Mouse (Mus musculus): ENCODE data around the gene Cdc20b. TPM values are rescaled to one million over a fixed set of nuclear protein-coding genes. Genes with fewer than 3 reads are reported as not detected.

The Cdc20b gene
- polyA plus RNA-seq, 1 experiment from 2014 or later: not detected

DNA sequence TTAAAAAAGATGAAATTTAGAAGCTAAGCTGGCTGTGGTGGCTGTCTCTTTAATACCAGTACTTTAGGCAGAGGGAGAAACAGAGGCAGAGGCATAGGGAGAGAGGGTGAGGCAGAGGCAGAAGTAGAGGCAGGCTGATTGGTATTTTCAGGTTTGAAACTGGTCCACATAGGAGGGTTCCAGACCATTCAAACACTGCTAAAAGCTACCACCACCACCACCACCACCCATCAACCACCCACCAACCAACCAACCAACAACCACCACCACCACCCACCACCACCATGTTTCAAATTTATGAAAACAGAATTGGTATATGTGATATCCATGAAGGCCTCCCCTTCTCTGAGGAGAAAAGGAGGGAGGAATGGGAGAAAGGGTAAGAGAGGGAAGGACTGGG, 2.1 kb upstream of the Cdc20b start:
- H3K27ac ChIP-seq: no peak overlapping the region
- no peak overlapping the region for H3K4me2 ChIP-seq
- H3K9ac ChIP-seq: no peak overlapping the region
- no peak for ATAC-seq
- peaks cover 90% of the 10 kb centered on the region for H3K27me3 ChIP-seq (replicated peaks)
- H3K9me3 ChIP-seq (replicated peaks): no peaks in the 10 kb centered on the region
- no peaks in the 10 kb centered on the region for H3K36me3 ChIP-seq
- no peak overlapping the region for H3K4me3 ChIP-seq
- H3K4me1 ChIP-seq: peaks cover 27% of the 10 kb centered on the region

DNA sequence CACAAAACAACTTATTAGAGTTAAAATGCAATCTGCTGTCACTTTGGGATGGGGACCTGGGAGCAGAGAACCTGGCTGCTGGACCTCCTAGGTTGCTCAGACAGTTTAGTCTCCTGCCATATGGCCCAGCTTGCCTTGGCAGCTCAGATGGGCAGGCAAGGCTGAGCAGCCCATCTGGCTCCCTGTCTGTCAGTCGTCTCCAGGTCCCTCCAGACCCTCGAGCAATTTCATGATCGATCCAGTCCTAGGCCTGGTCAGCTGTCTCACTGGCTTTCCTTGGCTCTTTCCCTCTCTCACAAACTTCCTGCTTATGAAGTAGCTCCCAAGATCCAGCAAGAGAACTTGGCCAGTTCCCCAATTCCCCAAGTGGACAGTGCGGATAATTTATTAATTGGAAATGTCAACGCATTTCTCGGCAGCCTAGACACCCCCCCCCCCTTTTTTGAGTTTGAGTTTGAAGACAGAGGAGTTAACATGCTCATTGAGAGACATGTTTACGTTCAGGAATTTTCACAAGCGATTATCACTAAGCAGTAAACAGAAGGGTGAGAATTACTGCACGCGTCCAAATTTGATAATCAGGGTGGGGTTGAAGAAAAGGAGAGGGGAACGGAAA, 532 bp upstream of the Cdc20b start:
- peak overlapping the region; percentile 41; the same call in 1 of the 2 replicates for H3K9ac ChIP-seq

DNA sequence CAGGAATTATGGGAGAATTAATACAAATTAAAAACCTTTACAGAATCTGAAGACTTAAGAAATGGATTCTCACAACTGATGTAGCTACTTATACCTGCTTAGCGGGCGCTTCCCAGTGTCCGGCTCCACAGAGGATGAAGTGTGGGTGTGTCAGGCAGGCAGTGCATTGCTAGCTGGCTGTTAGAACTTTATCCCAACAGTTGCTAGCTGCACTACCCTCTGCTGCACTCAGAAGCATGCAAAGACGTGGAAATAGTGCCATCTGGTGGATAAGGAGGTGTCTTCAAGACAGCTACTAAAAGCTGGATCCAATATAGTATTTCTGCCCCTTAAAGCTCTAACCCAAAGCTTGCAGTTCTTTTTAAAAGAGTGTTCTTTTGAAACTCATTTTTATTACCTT, 941 bp downstream of the Cdc20b start:
- Histone ChIP-seq H3K4me1 (peaks cover 27% of the 10 kb centered on the region), H3K9ac (no peak overlapping the region), H3K9me3 (replicated peaks) (no peaks in the 10 kb centered on the region), H3K27me3 (replicated peaks) (peaks cover 71% of the 10 kb centered on the region), H3K4me2 (peak overlapping the region; percentile 91), H3K36me3 (no peaks in the 10 kb centered on the region), H3K27ac (no peak overlapping the region), H3K4me3 (peak overlapping the region; percentile 61)
- WGBS (ENCODE audit: insufficient replicate concordance): 0% methylated on average over 4 of the region's 4 CpGs
- ATAC-seq: peak; percentile 79

More for the DNA sequence above, 532 bp upstream of the Cdc20b start:
- WGBS (ENCODE audit: insufficient replicate concordance): 4% methylated on average over 11 of the region's 11 CpGs
- no peaks in the 10 kb centered on the region for H3K9me3 ChIP-seq (replicated peaks)
- peak overlapping the region; percentile 61 for H3K4me3 ChIP-seq
- H3K27ac ChIP-seq: no peak overlapping the region
- peaks cover 79% of the 10 kb centered on the region for H3K27me3 ChIP-seq (replicated peaks)
- H3K4me1 ChIP-seq: peaks cover 27% of the 10 kb centered on the region
- H3K4me2 ChIP-seq: peak overlapping the region; percentile 91
- H3K36me3 ChIP-seq: no peaks in the 10 kb centered on the region
- peak; percentile 33; the same call in 1 of the 2 replicates for ATAC-seq

DNA sequence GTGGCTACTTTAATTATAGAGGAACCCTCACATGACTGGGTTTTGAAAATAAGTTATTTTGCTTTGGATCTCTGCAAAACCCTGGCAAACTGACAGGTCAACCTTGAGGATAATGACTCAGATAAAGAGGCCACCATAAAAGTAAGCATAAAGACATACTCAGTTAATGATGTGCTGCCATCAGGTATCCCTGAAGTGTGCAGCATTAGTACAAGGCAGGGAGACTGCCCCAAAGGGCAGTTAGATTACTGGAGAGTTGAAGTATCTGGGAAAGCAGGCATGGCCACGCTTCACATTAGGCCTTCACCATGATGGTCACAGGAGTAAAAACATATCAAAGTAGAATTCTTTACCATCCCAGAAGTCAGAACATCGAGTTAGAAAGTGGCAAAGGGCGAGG, 10.0 kb downstream of the Cdc20b start:
- ATAC-seq: no peak
- H3K4me2 ChIP-seq: peak overlapping the region; percentile 30
- WGBS (ENCODE audit: insufficient replicate concordance): 62% methylated on average over 3 of the region's 3 CpGs
- no peak overlapping the region for H3K27ac ChIP-seq
- H3K27me3 ChIP-seq (replicated peaks): peaks cover 31% of the 10 kb centered on the region
- no peak overlapping the region for H3K9ac ChIP-seq
- no peaks in the 10 kb centered on the region for H3K4me1 ChIP-seq
- H3K36me3 ChIP-seq: no peaks in the 10 kb centered on the region
- no peak overlapping the region; the same call in 1 of the 2 replicates for H3K4me3 ChIP-seq
- no peaks in the 10 kb centered on the region for H3K9me3 ChIP-seq (replicated peaks)

- H3K9ac ChIP-seq: no peak overlapping the region
- H3K27ac ChIP-seq: no peak overlapping the region
- ATAC-seq: no peak
- no peaks in the 10 kb centered on the region for H3K4me1 ChIP-seq
- H3K27me3 ChIP-seq (replicated peaks): peaks cover 28% of the 10 kb centered on the region
- peak overlapping the region; percentile 44 for H3K4me2 ChIP-seq
- 45% methylated on average over 18 of the region's 18 CpGs for WGBS (ENCODE audit: insufficient replicate concordance)
- H3K9me3 ChIP-seq (replicated peaks): no peaks in the 10 kb centered on the region
- H3K36me3 ChIP-seq: no peaks in the 10 kb centered on the region
- peak overlapping the region; percentile 36 for H3K4me3 ChIP-seq
Observed at GRCm38 (mm10) chr13:113045458-113046110, 10.7 kb downstream of the Cdc20b start.

DNA sequence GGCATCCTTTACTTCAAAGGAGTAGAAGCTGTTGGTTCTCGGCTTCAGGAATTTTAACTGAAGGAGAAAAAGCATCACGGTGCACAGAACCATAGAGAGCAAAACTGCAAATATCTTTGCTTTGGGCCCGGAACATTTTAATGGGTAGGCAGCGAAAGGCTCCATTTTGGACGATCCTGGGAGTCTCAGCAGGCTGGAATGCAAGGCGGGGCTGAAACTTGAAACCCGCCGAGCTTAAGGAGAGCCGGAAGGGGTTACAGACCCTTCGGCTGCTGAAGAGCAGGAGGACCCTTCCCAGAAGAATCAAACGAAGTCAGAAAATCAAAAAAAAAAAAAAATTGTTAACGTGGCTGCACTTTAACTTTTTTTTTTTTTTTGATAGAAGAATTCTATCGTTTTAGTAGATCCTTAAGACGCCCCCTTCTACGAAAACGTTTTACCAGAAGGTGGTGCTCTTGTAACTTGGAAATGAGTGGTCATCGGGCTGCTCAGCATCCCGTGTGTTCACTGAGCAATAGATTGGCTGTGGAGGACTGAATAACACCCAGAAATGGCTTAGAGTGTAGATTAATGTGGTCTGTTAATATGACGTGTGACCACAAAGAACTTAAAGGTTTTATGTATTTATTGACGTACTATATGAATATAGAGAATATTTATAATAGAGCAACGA, 11.4 kb downstream of the Cdc20b start, which contains the start of gene Gpx8:
Gene Gpx8 (minus strand): TSS at position 200 of the 673 bp plus-strand sequence.
- H3K27me3 ChIP-seq (replicated peaks): peaks cover 23% of the 10 kb centered on the region
- H3K36me3 ChIP-seq: no peaks in the 10 kb centered on the region
- no peak for ATAC-seq
- H3K4me3 ChIP-seq: peak within 1 kb of the TSS; percentile 36
- no peak within 1 kb of the TSS for H3K9ac ChIP-seq
- H3K9me3 ChIP-seq (replicated peaks): no peaks in the 10 kb centered on the region
- H3K4me2 ChIP-seq: peak within 1 kb of the TSS; percentile 44
- H3K27ac ChIP-seq: no peak within 1 kb of the TSS
- 6% methylated on average over 21 of the region's 21 CpGs for WGBS (ENCODE audit: insufficient replicate concordance)
- no peaks in the 10 kb centered on the region for H3K4me1 ChIP-seq

- ATAC-seq: no peak
- H3K4me2 ChIP-seq: no peak overlapping the region
- no peak overlapping the region for H3K9ac ChIP-seq
Observed at GRCm38 (mm10) chr13:113047018-113047417, 12.1 kb downstream of the Cdc20b start.

DNA sequence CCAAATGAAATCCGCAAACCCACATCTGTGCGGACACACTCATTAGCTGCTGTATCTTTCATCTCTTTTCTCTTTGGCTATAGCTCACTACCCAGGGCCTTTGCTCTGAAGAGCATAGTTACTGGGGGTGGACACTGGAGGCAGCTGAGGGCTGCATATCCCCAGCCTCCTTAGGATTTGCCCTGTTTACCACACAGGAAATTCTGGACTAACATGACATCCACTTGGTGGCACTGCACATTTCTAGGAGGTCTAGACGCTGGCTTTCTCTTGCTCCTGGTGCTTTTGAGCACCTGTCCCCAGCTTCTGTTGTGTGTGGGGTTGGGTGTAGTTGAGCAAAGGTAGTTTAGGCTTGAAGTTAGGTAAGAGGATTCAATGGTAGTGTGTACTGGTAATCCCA, 12.7 kb downstream of the Cdc20b start:
- Histone ChIP-seq H3K4me1 (no peaks in the 10 kb centered on the region), H3K9ac (no peak overlapping the region), H3K4me2 (no peak overlapping the region), H3K9me3 (replicated peaks) (no peaks in the 10 kb centered on the region), H3K27me3 (replicated peaks) (peaks cover 17% of the 10 kb centered on the region), H3K27ac (no peak overlapping the region), H3K4me3 (no peak overlapping the region), H3K36me3 (no peaks in the 10 kb centered on the region)
- ATAC-seq: no peak
- 67% methylated on average over 3 of the region's 3 CpGs for WGBS (ENCODE audit: insufficient replicate concordance)

More at GRCm38 (mm10) chr13:113047018-113047417, 12.1 kb downstream of the Cdc20b start:
- Histone ChIP-seq H3K27me3 (replicated peaks) (peaks cover 17% of the 10 kb centered on the region), H3K4me1 (no peaks in the 10 kb centered on the region), H3K4me3 (no peak overlapping the region), H3K27ac (no peak overlapping the region), H3K36me3 (no peaks in the 10 kb centered on the region), H3K9me3 (replicated peaks) (no peaks in the 10 kb centered on the region)

GRCm38 (mm10) chr13:113054230-113054629, 19.3 kb downstream of the Cdc20b start:
- no peaks in the 10 kb centered on the region for H3K36me3 ChIP-seq
- H3K4me1 ChIP-seq: no peaks in the 10 kb centered on the region
- no peak for ATAC-seq
- H3K27me3 ChIP-seq (replicated peaks): no peaks in the 10 kb centered on the region
- no peak overlapping the region for H3K4me3 ChIP-seq
- WGBS (ENCODE audit: insufficient replicate concordance): 47% methylated on average over 8 of the region's 8 CpGs
- H3K27ac ChIP-seq: no peak overlapping the region
- peaks cover 15% of the 10 kb centered on the region for H3K9me3 ChIP-seq (replicated peaks)
- no peak overlapping the region for H3K9ac ChIP-seq
- no peak overlapping the region for H3K4me2 ChIP-seq

DNA sequence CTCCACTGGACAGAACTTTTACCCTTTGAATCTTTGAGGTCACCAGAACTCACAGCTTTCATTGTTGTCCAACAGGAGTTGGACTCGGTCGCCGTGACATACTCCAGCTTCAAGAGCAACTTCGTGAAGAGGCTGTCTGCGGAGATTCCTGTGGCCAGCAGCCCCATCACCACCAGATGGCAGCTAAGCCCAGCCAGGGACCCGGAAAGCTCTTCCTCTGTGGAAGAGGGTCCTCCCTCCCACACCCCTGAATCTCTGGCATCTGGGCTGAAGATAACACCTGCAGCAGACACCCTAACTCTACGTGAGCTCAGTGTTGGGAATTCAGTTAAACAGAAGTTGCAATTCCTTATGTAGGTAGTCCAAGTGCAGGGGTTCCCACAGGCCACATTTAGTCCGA, 20.9 kb downstream of the Cdc20b start:
- no peaks in the 10 kb centered on the region for H3K27me3 ChIP-seq (replicated peaks)
- no peak overlapping the region for H3K4me3 ChIP-seq
- ATAC-seq: no peak
- H3K27ac ChIP-seq: no peak overlapping the region
- no peaks in the 10 kb centered on the region for H3K4me1 ChIP-seq
- no peak overlapping the region for H3K4me2 ChIP-seq
- WGBS (ENCODE audit: insufficient replicate concordance): 47% methylated on average over 8 of the region's 8 CpGs
- H3K9ac ChIP-seq: no peak overlapping the region
- H3K9me3 ChIP-seq (replicated peaks): peaks cover 15% of the 10 kb centered on the region
- H3K36me3 ChIP-seq: no peaks in the 10 kb centered on the region

- Histone ChIP-seq H3K4me2 (no peak overlapping the region), H3K27me3 (replicated peaks) (no peaks in the 10 kb centered on the region), H3K4me1 (no peaks in the 10 kb centered on the region), H3K9ac (no peak overlapping the region), H3K36me3 (no peaks in the 10 kb centered on the region), H3K27ac (no peak overlapping the region), H3K4me3 (no peak overlapping the region), H3K9me3 (replicated peaks) (peaks cover 6% of the 10 kb centered on the region)
- ATAC-seq: no peak
- 69% methylated on average over 6 of the region's 6 CpGs for WGBS (ENCODE audit: insufficient replicate concordance)
Observed at GRCm38 (mm10) chr13:113061746-113062145, 26.8 kb downstream of the Cdc20b start.

GRCm38 (mm10) chr13:113064542-113064941, 29.6 kb downstream of the Cdc20b start:
- H3K4me3 ChIP-seq: no peak overlapping the region
- 77% methylated on average over 9 of the region's 9 CpGs for WGBS (ENCODE audit: insufficient replicate concordance)
- no peak overlapping the region for H3K4me2 ChIP-seq
- no peak overlapping the region for H3K27ac ChIP-seq
- no peak for ATAC-seq
- no peaks in the 10 kb centered on the region for H3K4me1 ChIP-seq
- H3K27me3 ChIP-seq (replicated peaks): no peaks in the 10 kb centered on the region
- H3K36me3 ChIP-seq: no peaks in the 10 kb centered on the region
- H3K9me3 ChIP-seq (replicated peaks): no peaks in the 10 kb centered on the region
- H3K9ac ChIP-seq: no peak overlapping the region
